Mouse (Mus musculus): ENCODE data around the gene Stk32b.

Stk32b gene

DNA sequence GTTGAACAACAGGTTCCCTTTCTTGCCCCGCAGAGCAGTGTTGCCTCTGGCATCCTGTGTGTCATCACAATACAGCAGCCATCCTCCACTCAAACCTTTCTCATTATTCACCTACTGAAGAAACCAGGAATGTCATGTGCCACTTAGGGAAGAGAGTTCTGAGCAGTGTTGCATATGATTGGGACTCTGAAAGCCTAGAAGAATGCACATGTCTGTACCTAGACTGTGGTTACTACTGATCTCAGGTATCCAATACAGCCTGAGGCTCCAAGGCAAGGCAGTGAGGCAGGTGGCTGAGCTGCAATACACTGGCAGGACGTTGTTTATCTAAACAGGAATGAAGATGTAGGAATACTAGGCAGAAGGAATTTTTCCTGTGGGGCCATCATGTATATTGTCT lies 204.5 kb downstream of the Stk32b start:
- peak; percentile 6 for DNase-seq (ENCODE audit: low spot score)

DNA sequence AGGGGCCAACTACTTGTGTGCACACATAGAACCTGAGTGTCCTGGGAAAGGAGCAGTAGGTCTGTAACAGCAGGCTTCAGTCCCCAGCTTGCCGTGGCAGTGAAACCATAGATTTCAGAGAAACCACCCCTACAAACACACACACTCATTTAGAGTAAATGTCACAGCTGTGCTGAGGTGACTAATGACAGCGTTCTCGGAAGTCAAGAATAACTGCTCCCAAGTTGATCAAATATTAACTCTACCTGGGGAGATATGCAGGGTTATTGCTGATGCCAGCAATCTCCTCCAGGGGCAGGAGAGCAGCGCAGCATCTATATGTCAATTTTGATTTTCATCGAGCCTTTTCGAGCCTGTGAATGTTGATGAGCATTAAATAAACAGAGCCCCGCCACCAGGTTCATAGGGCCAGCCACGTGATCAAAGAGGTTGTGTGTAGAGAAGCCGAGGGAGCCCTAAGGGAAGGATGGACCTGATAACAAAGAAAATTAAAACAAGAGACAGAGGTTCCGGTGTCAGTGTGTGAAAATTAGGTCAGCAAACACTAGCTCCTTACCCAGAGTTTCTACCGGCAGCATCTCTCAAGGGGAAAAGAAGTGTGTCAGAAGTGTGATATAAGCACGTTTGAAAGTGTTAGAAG lies 210.0 kb downstream of the Stk32b start:
- no peak for DNase-seq (ENCODE audit: low spot score)

GRCm38 (mm10) chr5:37494984-37495476 lies 221.9 kb downstream of the Stk32b start:
- DNase-seq (ENCODE audit: low spot score) = no peak

GRCm38 (mm10) chr5:37472025-37472608 lies 244.9 kb downstream of the Stk32b start:
- DNase-seq (ENCODE audit: low spot score) = no peak

DNA sequence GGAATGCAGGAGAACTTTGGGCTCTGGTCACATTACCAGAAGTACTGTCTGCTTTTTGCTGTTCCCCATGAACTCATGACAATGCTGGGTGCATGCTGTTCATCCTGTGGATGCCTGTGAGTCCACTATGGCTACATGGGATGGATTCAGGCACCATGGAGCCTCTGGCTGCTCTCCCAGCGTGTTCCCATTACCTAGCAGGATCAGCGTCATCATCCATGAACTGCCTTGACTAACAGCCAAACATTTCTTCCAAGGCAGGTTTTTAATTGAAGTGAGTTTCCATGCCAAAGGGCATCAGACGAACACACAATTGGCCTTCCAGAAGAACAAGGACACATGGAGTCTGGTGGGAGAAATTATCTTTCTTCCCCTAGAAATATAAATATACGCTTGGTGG lies 245.4 kb downstream of the Stk32b start:
- DNase-seq (ENCODE audit: low spot score) = no peak

- no peak for DNase-seq (ENCODE audit: low spot score)
Observed at GRCm38 (mm10) chr5:37469031-37469430, 247.9 kb downstream of the Stk32b start.

GRCm38 (mm10) chr5:37467646-37468045 lies 249.3 kb downstream of the Stk32b start:
- DNase-seq (ENCODE audit: low spot score) = no peak

DNA sequence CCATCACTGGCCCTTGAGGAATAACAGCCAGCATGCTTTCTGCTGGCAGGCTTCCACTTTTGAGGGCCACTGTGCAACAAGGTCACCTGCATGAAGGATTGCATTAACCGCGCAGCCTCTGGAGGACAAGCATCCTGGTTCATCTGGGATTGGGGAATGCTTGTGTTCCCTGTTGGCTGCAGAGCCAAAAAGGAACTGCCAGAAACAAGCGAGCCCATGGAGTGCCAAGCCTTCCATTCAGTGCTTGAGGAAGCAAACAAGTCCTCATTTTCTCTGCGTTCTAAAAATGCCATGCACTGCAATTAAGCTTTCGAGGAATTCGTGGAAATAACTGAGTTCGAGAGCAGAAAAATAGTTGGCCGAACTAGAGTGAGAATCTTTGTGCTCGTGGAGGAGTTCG lies 251.5 kb downstream of the Stk32b start:
- no peak for DNase-seq (ENCODE audit: low spot score)

- no peak for DNase-seq (ENCODE audit: low spot score)
Observed at GRCm38 (mm10) chr5:37458236-37458635, 258.7 kb downstream of the Stk32b start.

- DNase-seq (ENCODE audit: low spot score) = no peak
Observed at GRCm38 (mm10) chr5:37457831-37458230, 259.1 kb downstream of the Stk32b start.

DNA sequence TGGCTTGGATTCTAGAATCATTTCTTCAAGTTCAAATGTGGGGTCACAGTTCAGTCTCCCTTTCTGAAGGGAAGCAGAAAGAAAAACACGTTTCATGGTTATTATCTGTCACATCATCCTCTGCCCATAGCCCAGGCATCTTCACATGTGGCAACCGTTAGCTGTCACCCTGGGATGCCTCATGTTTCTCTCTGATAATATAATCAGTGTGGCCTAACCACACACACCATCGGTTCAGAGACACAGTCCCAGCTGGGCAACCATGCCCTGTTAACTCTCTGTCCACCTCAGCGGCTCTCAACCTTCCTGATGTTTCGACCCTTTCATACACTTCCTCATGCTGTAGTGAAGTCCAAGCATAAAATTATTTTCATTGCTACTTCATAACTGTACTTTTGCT lies 259.8 kb downstream of the Stk32b start:
- no peak for DNase-seq (ENCODE audit: low spot score)

DNA sequence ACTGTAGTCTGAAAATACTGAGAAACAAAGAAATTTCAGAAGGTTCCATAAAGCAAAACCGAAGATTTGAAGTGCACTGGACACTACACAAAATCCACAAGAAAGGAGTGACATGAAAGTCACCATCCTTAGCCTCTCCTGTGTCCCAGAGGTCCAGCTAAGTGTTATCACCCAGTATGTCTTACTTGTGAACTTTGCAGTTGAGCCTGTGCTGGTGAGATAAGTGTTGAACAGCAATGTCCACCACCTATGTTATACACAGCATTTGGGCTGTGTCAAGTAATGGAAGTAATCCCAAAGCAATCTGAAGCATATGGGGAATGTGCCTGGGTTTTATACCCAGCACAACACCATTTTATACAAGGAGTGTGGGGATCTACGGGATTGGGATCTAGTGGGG lies 260.4 kb downstream of the Stk32b start:
- no peak for DNase-seq (ENCODE audit: low spot score)

GRCm38 (mm10) chr5:37447546-37447945 lies 269.4 kb downstream of the Stk32b start:
- DNase-seq (ENCODE audit: low spot score) = no peak

DNA sequence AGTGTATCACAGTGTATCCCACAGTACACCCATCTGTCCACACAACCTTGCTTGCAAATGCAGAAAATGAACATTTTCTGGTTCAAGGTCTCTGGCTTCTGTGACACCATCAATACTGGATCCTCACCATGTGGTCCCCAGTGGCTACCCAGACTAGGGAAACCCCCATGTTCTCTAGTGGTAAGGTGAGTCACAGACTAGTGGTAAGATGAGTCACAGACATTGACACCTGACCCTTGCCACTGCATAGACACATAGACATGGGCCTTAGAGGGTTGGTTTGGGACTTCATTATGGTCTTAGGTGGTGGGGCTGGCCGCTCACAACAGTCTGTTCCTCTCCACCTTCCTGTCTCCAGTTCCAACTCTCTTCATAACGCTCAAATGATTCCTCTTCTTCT lies 274.2 kb downstream of the Stk32b start:
- DNase-seq (ENCODE audit: low spot score) = no peak

GRCm38 (mm10) chr5:37435417-37435816 lies 281.6 kb downstream of the Stk32b start:
- DNase-seq (ENCODE audit: low spot score) = peak; percentile 6

DNA sequence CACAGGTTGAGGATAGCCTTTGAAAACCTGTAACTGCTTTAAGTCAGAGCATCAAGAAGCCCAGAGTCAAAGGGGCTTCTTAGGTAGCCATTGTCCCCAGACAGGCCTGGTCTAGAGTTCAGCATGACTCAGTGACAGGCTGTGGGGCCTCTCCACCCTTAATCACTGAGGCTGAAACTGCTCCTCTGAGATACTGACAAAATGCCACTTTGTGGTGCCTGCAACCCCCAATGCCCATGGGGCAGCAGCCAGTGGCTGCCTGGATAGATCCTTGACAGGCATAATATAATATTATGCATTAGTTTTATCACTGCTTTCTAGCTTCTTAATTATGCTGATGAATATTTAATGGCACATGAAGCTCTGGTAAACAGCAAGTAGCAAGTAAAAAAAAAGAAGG lies 289.8 kb downstream of the Stk32b start:
- DNase-seq (ENCODE audit: low spot score) = no peak

DNA sequence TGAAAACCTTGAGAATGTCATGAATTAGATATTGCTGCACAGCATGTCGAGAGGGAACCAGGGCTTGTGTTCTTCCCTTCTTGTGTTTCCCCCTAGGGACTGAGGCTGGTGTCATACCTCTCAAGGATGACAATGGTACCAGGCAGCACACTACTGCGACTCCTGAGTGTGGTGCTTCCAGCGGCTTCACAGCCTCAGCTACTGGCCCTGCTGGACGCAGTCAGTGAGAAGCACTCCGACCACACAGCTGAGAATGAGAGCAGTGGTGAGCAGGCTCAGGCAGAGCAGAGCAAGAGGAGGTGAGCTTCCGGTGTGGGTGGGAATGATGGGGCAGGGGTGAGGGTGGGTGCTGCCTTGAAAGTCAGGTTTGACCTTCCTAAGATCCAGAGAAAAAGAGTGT lies 297.9 kb downstream of the Stk32b start:
- no peak for DNase-seq (ENCODE audit: low spot score)

Measured in embryo, embryonic 10 days (tissue).